Mouse (Mus musculus): ENCODE results near the gene Trir. TPM values are rescaled to one million over a fixed set of nuclear protein-coding genes. Genes with fewer than 3 reads are reported as not detected.
A peak's percentile ranks its signal among the peaks of the same experiment; 100 is the strongest.

Gene Trir
- 172 and 191 TPM in 2 replicates for polyA plus RNA-seq (2015; fragmentation: Nextera tagmentation; extraction: Ambion mirVana)

DNA sequence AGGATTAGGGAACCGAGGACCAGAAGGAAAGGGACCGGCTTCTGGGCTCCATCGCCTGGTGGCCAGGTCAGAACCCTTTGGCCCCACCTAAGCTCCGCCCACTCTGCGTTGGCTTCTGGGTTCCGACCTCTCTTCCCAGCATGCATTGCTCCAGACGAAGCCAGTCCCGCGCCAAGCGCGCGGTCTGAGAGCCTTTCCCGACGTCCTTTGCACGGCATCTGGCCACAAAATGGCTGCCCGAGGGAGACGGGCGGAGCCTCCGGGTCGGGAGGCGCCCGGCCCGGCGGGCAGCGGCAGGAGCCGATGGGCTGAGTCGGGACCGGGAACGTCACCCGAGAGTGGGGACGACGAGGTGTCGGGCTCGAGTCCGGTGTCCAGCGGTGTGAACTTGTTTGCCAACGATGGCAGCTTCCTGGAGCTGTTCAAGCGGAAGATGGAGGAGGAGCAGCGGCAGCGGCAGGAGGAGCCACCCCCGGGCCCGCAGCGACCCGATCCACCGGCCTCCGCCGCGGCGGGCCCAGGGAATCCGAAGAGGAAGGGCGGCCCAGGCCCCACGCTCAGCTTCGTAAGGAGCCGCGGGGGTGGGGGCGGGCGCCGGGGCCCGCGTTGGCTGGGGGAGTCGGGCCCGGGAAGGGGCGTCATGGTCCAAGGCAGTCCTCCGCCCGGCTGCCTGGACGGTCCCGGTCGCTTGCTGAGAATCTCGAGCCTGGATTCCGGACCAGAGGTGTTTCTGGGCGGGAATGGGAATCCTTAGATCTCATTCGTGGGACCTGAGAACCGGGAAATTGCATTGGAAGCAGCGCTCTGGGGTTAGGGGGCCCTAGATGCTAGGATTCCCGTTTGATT lies at the start of gene Trir:
TSS of gene Trir (plus strand) at position 154 of the 846 bp plus-strand sequence.
- DNase-seq (ENCODE audit: low spot score): peak; percentile 94

DNA sequence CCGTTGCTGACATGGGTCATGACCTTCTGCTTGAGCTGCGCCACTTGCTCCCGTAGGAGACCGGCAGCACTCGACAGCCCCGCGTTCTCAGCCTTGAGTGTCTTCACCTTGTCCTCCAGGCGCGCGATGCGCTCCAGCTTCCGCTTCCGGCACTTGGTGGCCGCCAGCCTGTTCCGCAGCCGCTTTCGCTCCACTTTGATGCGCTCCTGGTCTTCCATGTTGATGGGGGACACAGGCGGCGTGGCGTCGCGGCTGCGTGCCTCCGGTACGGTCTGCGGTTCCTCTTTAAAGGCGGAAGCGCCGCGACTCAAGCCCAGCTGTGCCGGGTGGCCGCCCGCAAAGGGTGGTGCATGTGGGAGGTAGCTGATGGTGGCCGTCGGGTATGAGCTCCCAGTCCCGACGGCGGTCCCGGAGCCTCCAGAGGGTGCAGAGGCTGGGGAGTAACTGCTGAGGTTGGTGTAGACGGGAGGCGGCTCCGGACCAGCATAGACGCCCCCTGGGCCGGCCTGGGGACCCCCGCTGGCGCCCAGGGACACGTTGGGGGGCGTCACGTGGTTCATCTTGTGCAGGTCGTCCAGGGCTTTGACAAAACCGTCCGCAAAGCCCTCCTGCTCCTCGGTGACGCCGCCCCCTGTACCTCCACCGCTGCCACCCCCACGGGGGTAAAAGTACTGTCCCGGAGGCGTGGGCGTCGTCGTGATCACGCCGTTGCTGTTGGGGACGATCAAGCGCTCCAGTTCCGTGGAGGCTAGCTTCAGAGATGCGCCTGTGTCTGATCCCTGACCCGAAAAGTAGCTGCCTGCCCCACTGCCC lies 49.0 kb upstream of the Trir start:
- DNase-seq (ENCODE audit: low spot score): peak; percentile 84

DNA sequence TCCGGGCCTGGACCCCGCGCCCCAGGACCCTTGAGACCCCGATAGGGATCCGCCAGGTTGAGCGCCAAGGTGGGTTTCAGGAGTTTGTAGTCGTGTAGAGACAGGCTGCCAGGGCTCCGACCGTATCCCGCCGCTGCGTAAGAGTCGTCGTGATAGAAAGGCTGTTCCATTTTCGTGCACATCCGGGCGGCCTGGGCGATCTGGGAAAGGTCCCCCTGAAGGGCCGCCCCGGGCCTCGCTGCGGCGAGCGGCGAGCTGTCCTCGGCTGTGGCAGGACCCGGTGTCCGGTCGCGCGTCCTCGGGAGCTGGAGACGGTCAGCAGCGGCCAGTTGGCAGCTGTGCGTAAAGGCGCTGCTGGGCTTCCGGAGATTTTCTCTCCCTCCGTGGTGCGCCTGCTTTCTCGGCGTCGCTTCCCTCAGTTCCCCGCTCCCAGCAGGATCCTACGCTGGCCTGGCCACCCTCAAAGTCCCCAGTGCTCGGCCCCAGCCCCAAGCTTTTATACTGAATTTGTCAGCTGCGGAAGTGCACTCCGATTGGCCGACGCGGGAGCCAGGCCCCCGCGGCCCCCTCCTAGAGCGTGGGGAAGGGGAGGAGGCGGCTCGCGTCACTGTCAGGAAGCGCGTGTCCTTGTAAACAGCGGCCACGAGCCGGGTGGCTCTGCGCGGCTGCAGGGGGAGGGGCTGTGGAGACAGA lies 48.2 kb upstream of the Trir start, which contains the start of gene Junb:
TSS of gene Junb (minus strand) at position 471 of the 693 bp plus-strand sequence.
- peak; percentile 97 for DNase-seq (ENCODE audit: low spot score)

DNA sequence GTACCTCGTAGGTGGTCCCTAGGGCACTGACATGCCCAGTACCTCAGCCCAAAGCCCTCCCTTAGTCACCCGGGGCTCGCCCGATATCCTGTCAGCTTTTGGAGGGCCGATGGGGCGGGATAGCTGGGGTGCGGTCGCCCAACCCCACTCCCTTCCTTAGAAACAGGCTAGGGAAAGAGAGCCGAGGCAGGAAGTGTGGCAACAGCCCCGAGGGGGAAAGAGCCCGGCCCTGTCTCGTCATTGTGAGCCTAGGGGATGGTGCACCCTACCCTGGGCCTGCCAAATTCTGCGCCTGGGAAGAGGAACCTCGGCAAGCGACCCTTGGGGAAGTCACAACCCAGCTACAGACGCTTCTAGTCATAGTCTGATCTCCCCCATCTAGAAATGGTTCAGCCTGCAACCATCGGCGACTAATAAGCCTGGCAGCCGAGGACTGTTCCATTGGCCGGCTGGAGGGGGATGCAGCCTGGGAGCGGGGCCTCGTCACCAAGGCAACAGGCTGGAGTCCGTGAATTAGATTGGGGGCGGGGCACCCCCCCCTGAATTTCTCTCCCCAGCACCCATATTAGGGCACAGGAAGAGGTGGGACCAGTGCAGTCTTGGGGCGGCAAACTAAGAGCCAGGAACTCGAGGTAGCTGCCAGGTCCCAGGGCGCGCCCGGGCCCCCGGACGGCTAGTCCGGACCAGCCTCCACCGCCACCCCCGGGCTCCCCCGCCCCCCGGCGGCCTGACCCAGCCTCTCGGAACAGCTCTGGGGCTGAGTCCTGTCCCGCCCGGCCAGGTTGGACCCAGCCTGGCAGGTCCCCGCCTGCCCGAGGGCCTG lies 46.8 kb upstream of the Trir start:
- peak; percentile 85 for DNase-seq (ENCODE audit: low spot score)

DNA sequence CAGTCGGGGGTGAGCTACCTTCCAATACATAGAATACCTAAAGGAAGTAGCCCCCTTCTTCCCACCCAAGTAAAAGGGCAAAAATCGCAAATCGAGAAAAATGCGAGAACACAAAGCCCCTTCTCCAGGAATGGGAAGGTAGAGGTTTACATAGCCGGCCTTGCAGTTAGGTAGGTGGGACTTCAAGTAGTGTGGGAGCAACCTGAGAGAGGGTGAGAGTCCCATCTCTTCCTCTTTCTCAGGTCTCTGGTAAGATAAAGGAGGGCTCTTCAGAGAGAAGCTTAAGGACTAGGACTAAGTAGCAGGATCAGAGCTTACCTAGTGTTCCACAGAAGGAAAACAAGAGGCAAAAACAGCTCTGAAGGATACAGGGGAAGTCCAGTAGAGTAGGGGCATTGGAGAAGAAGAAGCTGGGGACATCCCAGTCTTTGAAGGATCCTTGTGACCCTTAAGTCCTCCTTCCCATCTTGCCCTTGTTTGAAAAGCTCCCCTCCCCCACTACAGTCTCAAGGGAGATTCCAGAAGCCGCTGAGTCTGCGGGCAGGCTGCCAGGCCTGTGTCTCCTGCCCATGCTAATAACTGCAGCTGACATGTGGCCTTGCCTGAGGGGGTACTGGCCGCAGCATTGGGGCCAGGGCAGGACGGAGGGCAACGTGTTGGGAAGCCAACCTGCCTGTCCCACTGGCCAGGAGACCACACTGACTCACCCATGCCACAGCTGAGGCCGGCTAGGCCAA lies 45.8 kb upstream of the Trir start:
- no peak for DNase-seq (ENCODE audit: low spot score)

DNA sequence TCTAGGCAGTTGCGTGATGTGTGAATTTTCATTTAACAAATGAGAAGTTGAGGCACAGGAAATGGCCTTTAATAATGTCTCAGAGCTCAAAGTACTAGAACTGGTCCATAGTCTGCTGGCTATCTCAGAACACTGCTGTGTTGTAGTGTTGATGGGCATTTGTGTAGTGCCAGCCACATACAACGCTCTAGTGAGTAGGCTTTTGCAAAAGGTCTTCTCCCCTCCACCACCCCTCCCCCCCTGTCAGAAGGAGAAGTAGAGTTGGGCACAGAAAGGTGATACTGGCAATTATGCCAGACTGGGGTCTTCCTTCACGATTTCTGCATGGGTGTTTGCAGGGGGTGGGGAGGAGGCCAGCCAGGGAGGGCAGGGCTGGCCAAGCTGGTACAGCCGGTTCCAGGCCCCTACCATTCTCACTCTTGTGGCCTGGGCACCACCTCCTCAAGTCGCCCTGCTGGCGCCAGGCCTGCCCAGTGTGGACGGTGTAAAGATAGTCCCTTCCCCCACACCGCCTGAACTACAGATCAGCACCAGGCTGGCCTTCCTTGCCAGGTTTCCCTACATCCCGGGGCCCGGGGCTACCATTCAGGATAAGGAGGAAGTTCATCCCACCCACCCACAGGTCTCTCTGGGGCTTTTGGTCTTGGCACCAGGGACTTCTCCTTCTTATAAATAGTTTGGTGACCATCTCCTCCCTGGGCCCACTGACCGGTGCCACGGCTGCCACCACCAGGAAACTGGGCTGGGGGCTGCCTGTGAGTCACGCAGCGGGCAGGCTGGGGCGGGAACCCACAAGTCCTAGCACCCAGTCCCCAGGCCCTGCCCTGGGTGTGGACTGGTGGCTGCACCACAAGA lies 44.8 kb upstream of the Trir start:
- DNase-seq (ENCODE audit: low spot score): no peak

DNA sequence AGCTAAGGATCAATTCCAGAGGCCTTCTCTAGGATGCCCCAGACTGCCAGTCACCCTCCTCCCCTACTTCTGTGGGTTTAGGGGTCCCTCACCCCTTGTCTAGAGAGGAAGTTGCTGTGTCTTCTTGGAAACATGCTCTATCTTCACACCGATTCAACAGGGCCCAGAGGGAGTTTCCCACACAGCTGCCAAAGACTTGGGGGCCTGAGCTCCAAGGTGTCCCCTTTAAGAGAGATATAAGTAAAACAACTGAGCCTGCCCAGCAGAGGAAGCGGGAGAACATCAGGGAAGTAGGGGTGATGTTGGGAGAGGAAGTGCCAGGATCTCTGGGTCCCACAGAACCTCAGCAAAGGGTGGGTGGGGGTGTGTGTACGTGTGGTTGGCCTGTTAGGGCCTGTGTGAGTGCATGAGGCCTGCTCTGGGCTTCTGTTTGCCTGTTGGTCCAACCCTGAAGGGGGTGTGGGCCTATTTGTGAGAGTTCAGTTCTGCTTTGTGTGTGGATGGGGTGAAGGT lies 44.1 kb upstream of the Trir start:
- DNase-seq (ENCODE audit: low spot score): no peak

DNA sequence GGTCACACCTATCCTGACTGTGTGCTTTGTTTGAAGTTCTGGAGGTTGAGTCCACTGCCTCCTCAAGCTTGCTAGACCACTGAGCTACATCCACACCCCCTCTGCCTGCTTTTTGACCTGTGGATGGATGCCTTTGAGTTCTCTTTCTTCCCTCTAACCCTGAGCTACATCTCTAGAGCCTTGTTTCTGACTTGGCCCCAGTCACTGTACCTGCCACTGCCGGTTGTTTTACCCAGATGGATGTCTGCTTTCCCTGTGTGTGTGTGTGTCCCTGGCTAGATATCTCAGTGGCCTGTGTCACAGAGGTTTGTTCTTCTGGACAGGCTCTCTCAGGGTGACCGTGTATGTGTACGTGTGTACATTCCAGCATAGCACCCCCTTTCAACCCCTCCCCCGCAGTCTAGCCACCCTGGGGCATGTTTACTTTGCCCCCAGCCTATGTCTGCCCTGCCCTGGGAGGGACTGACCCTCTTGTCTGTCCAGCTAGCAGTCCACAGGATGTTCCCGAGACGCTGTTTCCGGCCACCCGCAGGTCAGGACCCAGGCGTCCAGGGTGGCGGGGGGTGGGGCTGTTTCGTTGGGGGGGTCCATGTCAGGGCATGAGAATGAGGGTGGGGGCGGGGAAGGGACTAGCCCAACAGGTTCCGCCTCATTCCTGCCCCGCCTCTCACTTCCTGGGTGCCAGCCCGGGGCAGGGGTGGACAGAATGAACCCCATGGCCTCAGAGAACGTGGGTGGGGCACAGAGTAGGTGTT lies 42.2 kb upstream of the Trir start:
- DNase-seq (ENCODE audit: low spot score): no peak

DNA sequence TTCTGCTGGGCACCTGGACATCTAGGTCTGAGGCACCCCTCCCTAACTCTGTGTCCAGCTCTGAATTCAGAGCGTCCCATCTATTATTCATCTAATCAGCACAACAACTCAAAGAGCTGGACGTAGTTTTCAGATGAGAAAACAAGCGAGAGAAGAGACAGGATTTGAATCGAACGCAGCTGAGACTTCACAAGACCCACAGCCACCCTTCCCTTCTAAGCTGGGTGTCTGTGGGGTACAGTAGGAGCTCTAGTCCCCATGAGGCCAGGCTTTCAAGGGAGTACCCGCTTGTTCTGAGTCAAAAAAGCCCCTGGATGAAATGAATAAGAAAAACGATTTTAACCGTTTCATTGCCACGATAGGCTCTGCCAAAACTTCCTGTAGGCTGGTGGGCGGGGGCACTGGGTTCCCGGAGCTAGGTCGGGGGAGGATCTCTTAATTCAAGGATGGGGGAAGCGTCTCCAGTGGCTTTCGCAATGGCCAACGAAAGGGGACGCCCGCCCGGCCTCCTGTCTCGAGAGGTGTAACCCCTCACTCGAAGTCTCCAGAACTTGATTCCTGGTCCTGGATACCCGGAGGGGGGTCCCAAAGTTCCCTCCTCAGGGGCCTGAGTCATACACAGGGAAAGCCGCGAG lies 41.5 kb upstream of the Trir start:
- peak; percentile 34 for DNase-seq (ENCODE audit: low spot score)

DNA sequence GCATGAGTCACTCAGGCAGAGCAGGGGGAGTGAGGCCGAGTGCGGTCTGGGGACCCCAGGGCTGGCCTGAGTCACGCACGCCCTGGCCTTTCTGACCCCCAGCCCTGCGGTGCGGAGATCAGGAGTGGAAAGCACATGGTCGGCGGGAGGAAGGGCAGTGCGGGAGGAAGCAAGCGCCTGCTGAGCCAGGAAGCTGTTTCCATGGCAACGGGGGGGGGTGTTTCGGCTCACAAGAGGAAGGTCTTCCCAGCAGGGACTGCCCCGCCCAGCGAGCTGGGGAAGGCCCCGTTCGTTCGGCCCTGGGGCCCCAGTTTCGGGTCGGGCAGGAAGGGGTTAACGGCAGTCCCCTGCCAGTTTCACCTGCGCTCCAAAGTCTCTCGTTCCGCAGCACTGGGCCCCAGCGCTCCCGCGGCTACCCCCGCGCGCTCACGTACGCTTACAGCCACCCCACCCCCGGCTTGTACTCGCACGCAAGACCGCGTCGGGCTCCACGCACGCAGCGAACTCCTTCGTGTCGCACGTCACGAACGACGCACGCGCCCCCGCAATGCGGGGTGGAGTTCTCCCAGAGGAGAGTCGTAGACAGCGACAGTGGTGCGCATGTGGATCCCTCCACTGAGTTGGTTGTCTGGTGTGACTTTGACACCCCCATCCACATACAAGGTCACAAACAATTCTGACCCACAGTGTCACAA lies 40.8 kb upstream of the Trir start:
- peak; percentile 90 for DNase-seq (ENCODE audit: low spot score)

DNA sequence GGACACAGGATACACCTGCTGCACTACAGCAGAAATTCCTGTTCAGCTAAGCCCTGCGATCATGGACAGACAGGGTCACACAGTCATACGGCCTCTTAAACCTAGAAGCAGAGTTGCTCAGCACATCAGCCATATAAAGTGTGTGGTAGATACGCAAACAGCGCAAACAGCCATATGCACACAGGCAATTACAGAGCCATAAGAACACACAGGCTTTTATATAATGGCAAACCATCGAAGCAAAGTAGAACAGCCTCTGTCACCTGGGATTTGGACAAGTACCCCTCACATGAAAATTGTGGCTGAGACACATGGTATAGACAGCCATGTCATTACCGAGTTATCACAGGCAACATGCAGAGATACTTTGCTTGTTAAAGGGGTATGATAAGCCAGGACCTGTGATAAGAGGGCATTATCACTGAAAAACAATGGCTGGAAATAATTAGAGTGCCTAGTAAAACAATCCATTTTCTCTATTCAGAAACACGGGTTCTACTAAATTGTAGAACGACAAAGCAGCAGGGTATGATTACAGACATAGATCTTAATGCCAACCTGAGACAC lies 40.2 kb upstream of the Trir start:
- no peak for DNase-seq (ENCODE audit: low spot score)

DNA sequence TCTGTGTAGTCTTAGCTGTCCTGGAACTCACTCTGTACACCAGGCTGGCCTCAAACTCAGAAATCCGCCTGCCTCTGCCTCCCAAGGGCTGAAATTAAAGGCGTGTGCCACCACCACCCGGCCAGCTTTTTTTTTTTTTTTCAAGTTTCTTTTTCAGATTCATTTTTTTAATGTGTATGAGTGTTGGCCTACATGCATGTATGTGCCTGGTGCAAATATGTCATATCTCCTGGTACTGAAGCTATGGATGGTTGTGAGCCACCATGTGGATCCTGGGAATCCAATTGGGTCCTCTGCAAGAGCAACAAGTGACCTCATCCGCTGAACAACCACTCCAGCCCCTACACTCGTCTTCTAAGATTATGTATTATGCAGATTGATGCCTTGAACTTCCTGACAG lies 39.2 kb upstream of the Trir start:
- DNase-seq (ENCODE audit: low spot score): no peak

DNA sequence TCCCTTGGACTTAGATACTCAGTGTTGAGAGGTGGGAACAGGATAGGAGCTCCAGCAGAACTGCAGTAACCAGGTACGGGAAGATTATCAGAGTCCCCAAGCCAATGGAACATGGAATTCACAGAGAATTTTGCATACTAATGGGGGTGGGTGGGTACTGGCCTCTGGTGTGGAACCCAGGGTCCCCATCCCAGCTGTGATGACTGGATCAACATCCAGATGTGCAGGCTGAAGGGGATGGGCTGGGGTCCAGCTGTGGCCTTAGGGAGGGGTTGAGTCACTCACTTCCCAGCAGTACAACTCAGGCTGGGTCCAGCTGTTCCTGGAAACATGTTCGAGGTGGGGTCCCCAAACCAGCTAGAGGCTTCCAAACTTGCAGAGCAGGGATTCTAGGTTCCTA lies 38.7 kb upstream of the Trir start:
- no peak for DNase-seq (ENCODE audit: low spot score)

DNA sequence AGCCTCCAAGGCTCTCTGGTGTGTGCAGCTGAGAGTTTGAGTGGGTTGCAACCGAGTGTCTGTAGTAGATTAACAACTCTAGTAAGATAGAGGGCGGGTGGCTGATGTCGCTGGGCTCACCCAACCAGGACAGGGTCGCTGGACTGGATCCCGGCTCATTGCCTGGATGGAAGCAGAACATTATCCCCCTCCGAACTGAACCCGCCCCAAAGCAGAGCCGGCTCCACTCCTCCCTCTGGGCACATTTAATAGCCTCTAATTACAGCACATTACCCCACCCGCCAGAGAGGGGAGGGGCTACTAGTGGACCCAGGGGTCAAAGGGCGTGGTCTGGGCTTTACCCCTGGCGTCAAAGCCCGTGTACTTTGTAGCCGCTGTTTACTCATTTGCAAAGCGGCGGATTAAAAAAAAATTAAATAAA lies 37.3 kb upstream of the Trir start:
- DNase-seq (ENCODE audit: low spot score): no peak

DNA sequence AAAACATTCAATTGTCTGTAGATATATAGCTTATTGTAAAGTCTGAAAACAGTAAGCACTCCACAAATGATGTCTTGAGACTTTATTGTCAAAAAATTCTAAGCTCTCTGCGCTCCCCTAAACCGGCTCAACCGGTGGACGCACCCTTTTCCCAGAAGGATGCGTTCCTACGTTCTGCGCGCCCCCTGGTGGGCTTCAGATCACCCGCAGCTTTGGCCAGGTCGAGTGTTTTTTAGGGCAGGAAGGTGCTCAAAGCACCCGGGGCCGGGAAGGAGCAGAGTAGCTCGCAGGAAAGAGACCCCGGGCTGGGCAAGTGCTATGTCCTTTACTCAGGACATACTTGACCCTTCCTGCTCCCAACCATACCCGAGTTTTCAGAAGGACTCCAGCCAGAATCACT lies 36.8 kb upstream of the Trir start:
- peak; percentile 86 for DNase-seq (ENCODE audit: low spot score)

DNA sequence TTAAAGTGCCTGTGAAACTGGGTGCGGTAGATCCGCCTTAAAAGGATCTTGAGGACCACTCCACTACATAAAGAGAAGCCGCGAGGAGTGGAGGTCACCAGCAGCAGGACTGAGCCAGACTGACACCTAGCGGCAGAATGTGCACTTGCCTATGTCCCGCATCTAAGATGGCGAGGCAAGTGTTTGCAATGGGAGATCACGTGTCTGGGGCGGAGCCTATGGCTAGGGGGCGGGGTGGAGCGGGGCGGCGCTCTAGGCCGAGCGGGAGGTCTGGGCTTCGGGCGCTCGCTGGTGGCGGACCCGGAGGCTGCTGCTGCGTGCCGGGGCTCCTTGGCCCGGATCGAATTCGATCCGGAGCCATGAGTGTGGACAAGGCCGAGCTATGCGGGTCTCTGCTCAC lies 36.3 kb upstream of the Trir start, which contains the start of gene Hook2:
TSS of gene Hook2 (plus strand) at position 255 of the 400 bp plus-strand sequence.
- peak; percentile 97 for DNase-seq (ENCODE audit: low spot score)

DNA sequence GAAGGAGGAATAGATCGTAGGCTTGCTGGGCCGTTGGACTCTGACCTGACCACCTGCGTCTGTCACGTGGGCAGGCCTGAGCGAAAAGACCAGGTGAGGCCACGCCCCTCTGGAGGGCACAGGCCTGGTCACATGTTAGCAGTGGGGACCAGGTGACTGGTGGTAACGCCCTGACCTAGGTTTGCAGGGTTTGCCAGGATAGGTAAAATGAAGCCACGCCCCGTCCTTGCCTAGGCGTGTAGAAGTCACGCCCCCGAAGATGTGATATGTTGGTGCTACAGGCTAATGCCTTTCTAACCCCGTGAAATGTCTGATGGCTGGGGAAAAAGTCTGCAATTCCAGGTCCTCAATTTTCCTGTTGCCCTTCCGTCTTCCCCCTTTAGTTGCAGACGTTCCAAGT lies 35.8 kb upstream of the Trir start:
- peak; percentile 46 for DNase-seq (ENCODE audit: low spot score)
